Mouse (Mus musculus): ENCODE data around the gene Ms4a6b. TPM values are rescaled to one million over a fixed set of nuclear protein-coding genes. Genes with fewer than 3 reads are reported as not detected.
"Not testable (repeated sequence)": the region's sequence is repeated elsewhere in the genome, so short reads cannot be mapped to it uniquely, and the experiment has no call there.

Gene Ms4a6b
- 1.7 and 1.9 TPM in 2 replicates for polyA plus RNA-seq (2015; fragmentation: Nextera tagmentation; extraction: Ambion mirVana)

DNA sequence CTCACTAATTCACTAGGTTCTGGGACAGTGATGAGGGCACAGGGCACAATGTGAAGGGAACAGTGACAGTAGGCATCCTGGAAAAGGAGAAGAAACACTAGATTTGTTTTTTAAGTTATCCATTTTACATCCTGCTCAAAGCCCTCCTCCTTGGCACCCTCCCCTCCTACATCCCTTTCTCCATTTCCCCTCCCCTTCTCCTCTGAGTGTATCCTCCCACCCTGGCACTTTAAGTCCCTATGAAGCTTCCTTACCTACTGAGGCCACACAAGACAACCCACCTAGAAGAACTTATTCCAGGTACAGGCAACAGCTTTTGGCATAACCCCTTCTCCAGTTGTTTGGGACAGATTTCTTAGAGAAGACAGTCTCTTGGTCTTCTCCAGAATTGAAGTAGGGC, at the start of gene Ms4a6b:
Ms4a6b (plus strand) TSS at position 267 of the 400 bp plus-strand sequence.
- Histone ChIP-seq H3K9me3 (replicated peaks; ENCODE audit: control insufficient read depth, low read length, poor library complexity, severe bottlenecking) (no peaks in the 10 kb centered on the region), H3K9ac (ENCODE audit: low read depth, low read length) (no peak within 1 kb of the TSS), H3K27me3 (ENCODE audit: control insufficient read depth, insufficient read depth, low read depth, low read length) (no peaks in the 10 kb centered on the region), H3K27ac (ENCODE audit: low read length) (no peak within 1 kb of the TSS), H3K4me2 (ENCODE audit: low read length) (no peak within 1 kb of the TSS), H3K4me1 (ENCODE audit: control insufficient read depth, insufficient read depth, low read length) (no peaks in the 10 kb centered on the region), H3K4me3 (ENCODE audit: low read depth, low read length) (no peak within 1 kb of the TSS), H3K36me3 (ENCODE audit: control insufficient read depth, insufficient read depth, low read length) (no peaks in the 10 kb centered on the region)
- ATAC-seq, result no peak

GRCm38 (mm10) chr19:11468361-11468760, 48.0 kb upstream of the Ms4a6b start:
- not testable (repeated sequence) for H3K36me3 ChIP-seq (ENCODE audit: control insufficient read depth, insufficient read depth, low read length); H3K9me3 ChIP-seq (replicated peaks; ENCODE audit: control insufficient read depth, low read length, poor library complexity, severe bottlenecking)

GRCm38 (mm10) chr19:11469215-11469614, 47.1 kb upstream of the Ms4a6b start, which contains the start of gene Ms4a6c:
Gene Ms4a6c (plus strand): TSS chr19:11469366.
- H3K4me2 ChIP-seq (ENCODE audit: low read length); H3K9ac ChIP-seq (ENCODE audit: low read depth, low read length); H3K4me3 ChIP-seq (ENCODE audit: low read depth, low read length); H3K27me3 ChIP-seq (ENCODE audit: control insufficient read depth, insufficient read depth, low read depth, low read length); H3K4me1 ChIP-seq (ENCODE audit: control insufficient read depth, insufficient read depth, low read length); H3K9me3 ChIP-seq (replicated peaks; ENCODE audit: control insufficient read depth, low read length, poor library complexity, severe bottlenecking); ATAC-seq; H3K36me3 ChIP-seq (ENCODE audit: control insufficient read depth, insufficient read depth, low read length); H3K27ac ChIP-seq (ENCODE audit: low read length): not testable (repeated sequence)
- 87% methylated on average over 4 of the region's 4 CpGs for WGBS

More at GRCm38 (mm10) chr19:11468361-11468760, 48.0 kb upstream of the Ms4a6b start:
- not testable (repeated sequence) for H3K27ac ChIP-seq (ENCODE audit: low read length); H3K9ac ChIP-seq (ENCODE audit: low read depth, low read length); H3K4me2 ChIP-seq (ENCODE audit: low read length); H3K4me1 ChIP-seq (ENCODE audit: control insufficient read depth, insufficient read depth, low read length); H3K4me3 ChIP-seq (ENCODE audit: low read depth, low read length); H3K27me3 ChIP-seq (ENCODE audit: control insufficient read depth, insufficient read depth, low read depth, low read length); ATAC-seq
- 64% methylated on average over 1 of the region's 1 CpGs for WGBS

- H3K27me3 ChIP-seq (ENCODE audit: control insufficient read depth, insufficient read depth, low read depth, low read length), result no peaks in the 10 kb centered on the region
- no peaks in the 10 kb centered on the region for H3K9me3 ChIP-seq (replicated peaks; ENCODE audit: control insufficient read depth, low read length, poor library complexity, severe bottlenecking)
- no peaks in the 10 kb centered on the region for H3K36me3 ChIP-seq (ENCODE audit: control insufficient read depth, insufficient read depth, low read length)
- H3K4me2 ChIP-seq (ENCODE audit: low read length), result no peak overlapping the region
- H3K27ac ChIP-seq (ENCODE audit: low read length), result no peak overlapping the region
- no peak for ATAC-seq
- H3K4me3 ChIP-seq (ENCODE audit: low read depth, low read length), result no peak overlapping the region
- no peaks in the 10 kb centered on the region for H3K4me1 ChIP-seq (ENCODE audit: control insufficient read depth, insufficient read depth, low read length)
- WGBS, result 95% methylated on average over 2 of the region's 2 CpGs
- H3K9ac ChIP-seq (ENCODE audit: low read depth, low read length), result no peak overlapping the region
These were observed 36.6 kb upstream of the Ms4a6b start for GRCm38 (mm10) chr19:11479714-11480113.

- H3K36me3 ChIP-seq (ENCODE audit: control insufficient read depth, insufficient read depth, low read length), result no peaks in the 10 kb centered on the region
- no peak for ATAC-seq
- no peak overlapping the region for H3K4me2 ChIP-seq (ENCODE audit: low read length)
- H3K9me3 ChIP-seq (replicated peaks; ENCODE audit: control insufficient read depth, low read length, poor library complexity, severe bottlenecking), result no peaks in the 10 kb centered on the region
- no peak overlapping the region for H3K27ac ChIP-seq (ENCODE audit: low read length)
- H3K27me3 ChIP-seq (ENCODE audit: control insufficient read depth, insufficient read depth, low read depth, low read length), result no peaks in the 10 kb centered on the region
- no peak overlapping the region for H3K9ac ChIP-seq (ENCODE audit: low read depth, low read length)
- 93% methylated on average over 2 of the region's 2 CpGs for WGBS
- H3K4me1 ChIP-seq (ENCODE audit: control insufficient read depth, insufficient read depth, low read length), result no peaks in the 10 kb centered on the region
- no peak overlapping the region for H3K4me3 ChIP-seq (ENCODE audit: low read depth, low read length)
These were observed 33.6 kb upstream of the Ms4a6b start for GRCm38 (mm10) chr19:11482684-11483083.

DNA sequence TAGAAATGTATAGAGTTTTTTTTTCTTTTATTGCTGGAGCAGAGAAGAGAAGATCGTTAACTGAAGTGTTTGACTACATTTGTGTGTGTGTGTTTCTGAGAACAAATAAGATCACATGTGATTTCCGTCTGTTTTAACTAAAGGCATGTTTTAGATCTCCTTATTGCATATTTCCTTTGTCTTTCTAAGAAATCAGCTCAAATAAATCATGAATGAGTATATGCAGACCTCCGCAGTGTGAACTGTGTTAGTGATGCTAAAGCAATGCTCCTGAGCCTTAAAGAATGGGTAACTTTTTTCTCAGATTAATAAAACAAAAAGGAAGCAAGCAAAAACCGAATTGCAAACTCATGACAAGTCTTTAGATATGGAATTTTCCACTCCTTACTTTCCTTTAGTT, 32.4 kb upstream of the Ms4a6b start:
- H3K4me2 ChIP-seq (ENCODE audit: low read length), result no peak overlapping the region
- no peak overlapping the region for H3K4me3 ChIP-seq (ENCODE audit: low read depth, low read length)
- no peaks in the 10 kb centered on the region for H3K4me1 ChIP-seq (ENCODE audit: control insufficient read depth, insufficient read depth, low read length)
- WGBS, result 78% methylated on average over 4 of the region's 4 CpGs
- H3K9me3 ChIP-seq (replicated peaks; ENCODE audit: control insufficient read depth, low read length, poor library complexity, severe bottlenecking), result no peaks in the 10 kb centered on the region
- no peaks in the 10 kb centered on the region for H3K27me3 ChIP-seq (ENCODE audit: control insufficient read depth, insufficient read depth, low read depth, low read length)
- no peak overlapping the region for H3K27ac ChIP-seq (ENCODE audit: low read length)
- ATAC-seq, result no peak
- H3K36me3 ChIP-seq (ENCODE audit: control insufficient read depth, insufficient read depth, low read length), result no peaks in the 10 kb centered on the region
- H3K9ac ChIP-seq (ENCODE audit: low read depth, low read length), result no peak overlapping the region

DNA sequence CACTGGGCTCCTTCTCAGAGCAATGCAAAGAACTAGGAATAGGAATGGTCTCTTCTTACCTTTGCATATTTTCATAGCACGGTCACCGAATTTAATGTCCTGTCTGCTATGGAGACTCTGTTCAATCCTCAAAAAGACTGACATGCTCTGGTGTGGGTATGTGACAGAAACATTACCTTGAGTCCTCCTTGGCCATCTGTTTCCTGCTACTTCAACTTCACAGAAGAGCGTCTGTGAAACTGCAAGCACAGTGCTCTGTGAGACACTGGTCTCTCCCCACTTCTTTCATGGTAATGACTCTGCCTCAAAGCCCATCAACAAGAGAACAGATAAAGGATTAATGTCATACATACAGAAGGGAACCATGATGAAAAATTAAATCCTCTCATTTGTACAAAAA, 31.9 kb upstream of the Ms4a6b start:
- ATAC-seq, result no peak
- no peak overlapping the region for H3K9ac ChIP-seq (ENCODE audit: low read depth, low read length)

DNA sequence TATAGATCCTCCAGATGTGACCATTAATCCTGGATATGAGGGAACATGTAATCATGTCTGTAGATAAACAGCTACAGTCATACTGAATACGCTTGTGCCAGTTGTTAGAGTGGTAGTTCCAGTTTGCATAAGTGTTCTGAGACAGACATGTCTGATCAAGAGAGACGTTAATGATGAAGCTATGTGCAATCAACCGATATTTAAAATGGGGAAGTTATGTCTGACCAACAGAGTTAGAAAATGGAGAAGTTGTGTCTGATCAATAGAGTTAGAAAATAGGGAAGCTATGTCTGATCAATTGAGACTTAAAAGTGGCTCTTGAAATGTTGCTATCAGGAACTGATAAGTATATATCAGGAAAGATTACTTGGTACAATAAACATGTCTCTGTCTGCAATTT, 31.0 kb upstream of the Ms4a6b start:
- no peaks in the 10 kb centered on the region for H3K9me3 ChIP-seq (replicated peaks; ENCODE audit: control insufficient read depth, low read length, poor library complexity, severe bottlenecking)
- no peaks in the 10 kb centered on the region for H3K27me3 ChIP-seq (ENCODE audit: control insufficient read depth, insufficient read depth, low read depth, low read length)
- H3K4me2 ChIP-seq (ENCODE audit: low read length), result no peak overlapping the region
- H3K9ac ChIP-seq (ENCODE audit: low read depth, low read length), result no peak overlapping the region
- no peak overlapping the region for H3K4me3 ChIP-seq (ENCODE audit: low read depth, low read length)
- ATAC-seq, result no peak
- H3K27ac ChIP-seq (ENCODE audit: low read length), result no peak overlapping the region
- WGBS, result 90% methylated on average over 3 of the region's 3 CpGs
- no peaks in the 10 kb centered on the region for H3K4me1 ChIP-seq (ENCODE audit: control insufficient read depth, insufficient read depth, low read length)
- no peaks in the 10 kb centered on the region for H3K36me3 ChIP-seq (ENCODE audit: control insufficient read depth, insufficient read depth, low read length)

More for the DNA sequence above, 31.9 kb upstream of the Ms4a6b start:
- WGBS, result 87% methylated on average over 3 of the region's 3 CpGs
- Histone ChIP-seq H3K4me1 (ENCODE audit: control insufficient read depth, insufficient read depth, low read length) (no peaks in the 10 kb centered on the region), H3K36me3 (ENCODE audit: control insufficient read depth, insufficient read depth, low read length) (no peaks in the 10 kb centered on the region), H3K9me3 (replicated peaks; ENCODE audit: control insufficient read depth, low read length, poor library complexity, severe bottlenecking) (no peaks in the 10 kb centered on the region), H3K27me3 (ENCODE audit: control insufficient read depth, insufficient read depth, low read depth, low read length) (no peaks in the 10 kb centered on the region), H3K27ac (ENCODE audit: low read length) (no peak overlapping the region), H3K4me2 (ENCODE audit: low read length) (no peak overlapping the region), H3K4me3 (ENCODE audit: low read depth, low read length) (no peak overlapping the region)

GRCm38 (mm10) chr19:11485746-11486145, 30.6 kb upstream of the Ms4a6b start, which contains the start of gene Gm8369:
Gene Gm8369 (plus strand): TSS chr19:11485938.
- no peaks in the 10 kb centered on the region for H3K9me3 ChIP-seq (replicated peaks; ENCODE audit: control insufficient read depth, low read length, poor library complexity, severe bottlenecking)
- H3K27ac ChIP-seq (ENCODE audit: low read length), result no peak within 1 kb of the TSS
- H3K4me3 ChIP-seq (ENCODE audit: low read depth, low read length), result no peak within 1 kb of the TSS
- no peaks in the 10 kb centered on the region for H3K27me3 ChIP-seq (ENCODE audit: control insufficient read depth, insufficient read depth, low read depth, low read length)
- H3K9ac ChIP-seq (ENCODE audit: low read depth, low read length), result no peak within 1 kb of the TSS
- no peak for ATAC-seq
- no peaks in the 10 kb centered on the region for H3K4me1 ChIP-seq (ENCODE audit: control insufficient read depth, insufficient read depth, low read length)
- no peak within 1 kb of the TSS for H3K4me2 ChIP-seq (ENCODE audit: low read length)
- H3K36me3 ChIP-seq (ENCODE audit: control insufficient read depth, insufficient read depth, low read length), result no peaks in the 10 kb centered on the region
- 88% methylated on average over 2 of the region's 2 CpGs for WGBS

Data from midbrain, embryonic 16.5 days (tissue).